Mouse (Mus musculus): ENCODE measurements at regions not wholly inside any gene's neighbourhood (a gene's known extent, or its start where the extent isn't known, plus 50 kb on each side); places are given as distances from the start of the nearest gene placed in this dataset.

DNA sequence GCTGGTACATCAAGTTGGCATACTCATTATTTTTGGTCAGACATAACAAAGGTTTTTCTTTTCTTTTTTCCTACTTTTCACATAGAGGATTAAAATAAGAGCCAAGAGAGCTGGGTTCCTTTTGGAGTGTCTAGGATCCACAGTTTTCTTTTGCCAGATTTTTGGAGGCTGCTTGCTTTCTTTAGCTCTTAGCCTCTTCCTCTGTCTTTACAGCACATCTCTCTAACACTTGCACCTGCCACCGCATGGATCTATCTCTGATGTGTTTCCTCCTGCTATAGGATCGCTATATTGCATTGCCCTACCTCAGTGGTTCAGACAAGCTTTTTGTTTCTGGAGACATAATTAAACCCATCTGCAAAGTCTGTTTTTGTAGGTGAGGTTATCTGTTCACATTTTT, 339.9 kb downstream of the Rpl10l start:
- peak; percentile 97 for ATAC-seq (ENCODE audit: low TSS enrichment)

DNA sequence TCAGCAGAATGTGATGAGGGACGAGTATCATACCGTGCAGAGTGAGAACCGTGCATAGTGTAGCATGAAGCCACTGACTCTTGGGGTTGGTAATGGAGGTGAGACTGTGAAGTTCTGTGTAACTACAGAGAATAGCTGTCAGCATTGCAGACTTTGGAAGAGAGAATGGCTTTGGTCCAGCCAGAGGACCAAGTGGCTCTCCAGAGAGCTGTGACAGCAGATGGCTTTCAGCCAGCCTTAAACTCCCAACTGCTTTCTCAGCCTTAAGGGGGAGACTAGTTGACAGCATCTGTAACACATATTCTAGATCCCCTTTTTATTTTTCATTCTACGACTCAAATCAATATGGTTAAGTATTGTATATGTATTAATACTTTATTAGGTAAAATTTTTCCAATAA, 342.0 kb downstream of the Rpl10l start:
- ATAC-seq (ENCODE audit: low TSS enrichment): no peak

DNA sequence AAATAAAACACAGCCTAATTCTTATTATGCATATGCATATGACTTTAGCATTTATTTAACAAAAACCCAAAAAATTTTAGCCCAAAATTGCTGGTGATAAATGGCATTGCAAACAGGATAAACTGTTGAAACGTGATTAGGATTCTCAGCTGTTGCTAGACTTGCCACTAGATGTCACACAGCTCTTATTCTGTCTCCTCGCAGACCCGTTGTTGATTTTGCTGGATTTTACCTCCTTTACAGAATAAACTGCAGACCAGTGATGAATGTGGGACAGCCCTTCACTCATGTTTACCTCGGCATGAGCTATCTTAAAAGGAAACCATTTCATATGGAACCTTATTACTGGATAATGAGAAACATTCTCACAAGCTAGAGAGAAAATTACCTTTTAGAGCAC, 352.4 kb downstream of the Rpl10l start:
- peak; percentile 90 for ATAC-seq (ENCODE audit: low TSS enrichment)

DNA sequence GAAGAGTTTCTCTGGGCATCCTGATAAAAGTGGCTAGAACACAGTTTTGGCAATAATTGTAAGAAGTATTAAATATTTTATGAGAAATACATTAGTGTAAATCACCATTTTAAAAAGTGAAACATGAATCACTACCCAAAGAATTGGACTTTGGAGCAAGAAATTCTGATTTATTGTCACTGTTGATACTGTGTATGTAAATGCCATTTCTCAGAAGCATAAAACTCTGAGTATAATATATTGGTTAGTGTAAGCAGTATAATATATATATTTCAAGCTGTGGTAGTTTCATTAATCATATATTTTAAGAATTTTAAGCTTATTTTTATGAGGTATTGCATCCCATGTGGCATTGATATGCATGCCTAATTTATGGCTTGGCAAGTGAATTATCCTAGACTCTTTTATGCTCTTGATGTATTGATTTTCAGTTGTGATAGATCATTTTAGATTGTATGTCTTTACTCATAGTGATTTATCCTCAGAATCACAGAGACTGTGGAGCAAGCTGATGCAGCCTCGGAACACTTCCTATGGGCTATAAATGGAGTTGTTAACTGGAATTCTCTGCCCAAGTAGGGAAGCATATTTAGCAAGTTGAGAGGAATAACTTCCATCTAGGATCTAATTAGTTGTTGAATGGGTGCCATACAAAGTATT, 354.4 kb downstream of the Rpl10l start:
- ATAC-seq (ENCODE audit: low TSS enrichment): no peak

Measured in frontal cortex, adult (tissue).